Mouse (Mus musculus): Measurements from ENCODE around the gene Ldb2.

Gene Ldb2

DNA sequence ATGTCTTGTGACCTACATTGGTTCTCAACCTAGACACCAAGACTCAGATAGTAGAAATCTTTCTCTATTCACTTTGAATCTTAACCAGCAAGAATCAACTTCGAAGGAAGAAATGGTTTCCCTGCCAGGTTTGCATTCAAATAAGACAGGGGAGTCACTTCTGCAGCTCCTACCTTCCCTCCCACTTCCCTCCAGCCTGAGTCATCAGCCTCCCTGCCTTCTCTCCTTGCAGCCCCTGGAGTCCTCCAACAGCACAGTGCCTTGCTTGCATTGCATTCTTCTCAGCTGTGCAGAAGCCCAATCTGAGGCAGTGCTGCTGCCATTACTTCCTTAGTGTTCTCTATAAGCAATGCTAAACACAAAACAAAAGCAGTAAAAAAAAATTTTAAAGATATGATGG, 79.6 kb downstream of the Ldb2 start:
- no peak for DNase-seq (ENCODE audit: low read depth)

GRCm38 (mm10) chr5:44714508-44714907, 85.0 kb downstream of the Ldb2 start:
- DNase-seq (ENCODE audit: low read depth), result no peak

DNA sequence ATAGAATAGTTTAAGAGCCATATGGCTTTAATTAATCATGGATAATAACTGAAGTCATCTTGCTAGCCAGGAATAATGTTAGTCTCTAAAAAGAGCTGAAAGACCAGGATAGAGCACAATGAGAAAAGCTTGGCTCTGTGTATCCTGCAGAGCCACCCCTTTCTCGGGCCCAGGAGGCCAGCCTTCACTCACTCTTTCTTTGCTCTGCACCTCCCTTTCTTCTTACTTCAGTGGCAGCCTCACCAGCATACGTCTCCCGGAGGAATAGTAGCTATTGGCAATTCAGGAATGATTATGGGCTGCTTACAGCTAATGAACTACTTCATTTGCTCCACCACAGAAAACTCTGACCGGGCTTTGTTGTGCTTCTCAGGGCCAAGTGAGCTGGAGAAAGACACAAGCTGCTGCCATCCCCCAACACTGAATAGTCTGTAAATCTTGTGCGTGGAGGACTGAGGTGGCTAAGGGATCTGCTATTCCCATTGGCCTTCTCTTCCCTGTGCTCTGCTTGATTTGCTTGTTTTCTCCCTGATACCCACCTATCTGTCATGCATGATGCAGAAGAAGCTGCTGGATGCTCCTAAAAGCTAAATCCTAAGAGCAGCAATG, 86.2 kb downstream of the Ldb2 start:
- no peak for DNase-seq (ENCODE audit: low read depth)

DNA sequence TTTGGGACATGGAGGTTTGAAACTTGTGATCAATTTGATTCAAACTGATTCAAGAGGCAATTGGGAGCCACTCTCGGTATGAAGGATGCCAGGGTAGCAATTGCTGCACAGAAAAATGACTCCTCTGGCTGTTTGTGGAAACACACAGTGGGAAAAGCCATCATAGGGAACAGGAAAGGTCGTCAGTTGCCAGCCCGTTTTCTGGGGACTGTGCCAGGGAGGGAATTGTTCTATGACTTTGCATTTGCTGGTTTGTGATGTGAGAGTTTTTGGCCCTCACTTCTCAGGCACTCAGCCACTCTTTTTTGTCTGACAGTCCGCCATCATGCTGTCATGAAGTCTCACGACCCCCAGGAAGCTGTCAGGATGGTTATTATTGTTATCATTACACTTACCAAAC, 88.3 kb downstream of the Ldb2 start:
- no peak for DNase-seq (ENCODE audit: low read depth)

DNA sequence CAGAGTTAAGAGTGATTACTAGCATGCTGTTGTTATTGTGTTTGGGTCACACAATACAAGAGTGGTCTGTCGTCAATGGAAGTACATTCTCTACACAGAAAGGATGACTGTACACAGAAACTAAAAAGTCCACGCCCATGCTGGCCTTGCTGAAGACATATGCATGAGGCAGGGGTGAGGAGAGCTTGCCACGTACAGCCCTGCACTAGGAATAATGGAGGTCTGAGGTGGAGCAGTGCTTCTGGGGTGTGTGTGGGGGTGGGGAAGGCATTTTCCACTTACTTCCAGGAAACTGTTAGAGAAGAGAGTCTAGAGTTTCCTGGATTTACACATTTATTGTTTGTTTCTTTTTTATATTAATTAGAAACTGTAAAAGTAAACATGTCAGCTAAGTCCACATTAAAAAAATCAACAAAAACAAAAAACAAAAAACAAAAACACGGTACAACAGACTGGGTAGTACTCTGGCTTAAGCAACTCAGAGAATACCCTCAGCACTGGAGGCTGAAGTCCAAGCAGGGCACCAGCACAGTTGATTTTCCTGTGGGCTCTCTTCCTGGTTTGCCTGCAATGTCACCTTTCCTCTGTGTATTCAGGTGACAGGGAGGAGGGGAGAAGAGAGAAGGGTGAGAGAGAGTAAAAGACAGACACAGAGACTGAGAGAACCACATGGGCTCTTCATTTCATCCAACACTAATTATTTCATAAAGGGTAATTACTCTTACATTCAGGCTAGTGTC, 89.2 kb downstream of the Ldb2 start:
- DNase-seq (ENCODE audit: low read depth), result no peak

GRCm38 (mm10) chr5:44709276-44709675, 90.2 kb downstream of the Ldb2 start:
- DNase-seq (ENCODE audit: low read depth), result no peak

GRCm38 (mm10) chr5:44707946-44708345, 91.5 kb downstream of the Ldb2 start:
- DNase-seq (ENCODE audit: low read depth), result no peak

DNA sequence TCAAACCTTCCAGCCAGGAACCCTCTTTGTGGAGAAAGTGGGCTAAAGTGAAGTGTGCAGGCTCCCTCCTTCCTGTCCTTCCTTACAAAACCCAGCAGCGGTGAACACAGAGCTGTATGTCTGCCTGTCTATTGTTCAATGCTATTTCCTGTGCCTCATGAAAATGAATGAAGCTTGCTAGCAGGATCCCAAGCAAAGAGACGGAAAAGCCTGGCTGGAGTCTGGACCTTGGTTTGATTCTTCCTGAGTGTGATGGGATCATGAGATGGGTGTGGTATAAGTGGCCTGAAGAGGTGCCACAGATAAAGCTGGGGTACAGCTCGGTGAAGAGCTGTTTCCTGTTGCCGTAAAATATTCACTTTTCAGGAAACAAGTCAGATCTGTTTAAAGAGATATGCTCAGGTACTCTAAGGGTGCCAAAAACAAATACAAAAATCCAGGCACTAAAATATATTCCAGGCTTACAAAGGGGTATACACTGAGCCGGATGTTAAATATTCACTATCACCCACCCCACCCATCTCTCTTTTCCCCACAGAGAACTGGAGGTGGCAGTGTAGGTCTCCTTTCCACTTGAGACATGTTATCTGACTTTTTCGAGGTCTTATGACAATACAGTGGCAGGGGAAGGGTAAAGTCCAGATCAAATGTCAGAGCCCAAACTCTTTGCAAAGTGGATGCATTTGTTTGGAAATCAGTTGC, 92.3 kb downstream of the Ldb2 start:
- DNase-seq (ENCODE audit: low read depth), result no peak

DNA sequence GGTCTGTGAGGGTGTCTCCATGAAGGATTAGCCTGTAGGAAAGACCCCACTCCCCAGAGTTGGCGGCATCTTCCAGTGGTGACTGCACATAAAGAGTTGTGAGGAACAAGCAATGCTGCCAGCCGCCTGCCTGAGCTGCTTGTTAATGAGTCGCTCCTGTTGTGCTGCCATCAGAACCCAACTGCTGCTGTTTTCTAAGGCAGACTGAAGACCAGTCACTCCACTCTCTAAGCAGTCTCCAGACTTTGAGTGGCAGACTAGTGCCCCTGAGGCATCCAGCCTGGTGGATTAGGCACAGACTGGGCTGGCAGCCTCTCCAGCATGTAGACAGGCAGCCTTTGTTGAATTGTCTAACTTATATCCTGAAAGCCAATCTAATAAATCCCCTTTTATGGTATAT, 101.5 kb downstream of the Ldb2 start:
- DNase-seq (ENCODE audit: low read depth), result no peak

DNA sequence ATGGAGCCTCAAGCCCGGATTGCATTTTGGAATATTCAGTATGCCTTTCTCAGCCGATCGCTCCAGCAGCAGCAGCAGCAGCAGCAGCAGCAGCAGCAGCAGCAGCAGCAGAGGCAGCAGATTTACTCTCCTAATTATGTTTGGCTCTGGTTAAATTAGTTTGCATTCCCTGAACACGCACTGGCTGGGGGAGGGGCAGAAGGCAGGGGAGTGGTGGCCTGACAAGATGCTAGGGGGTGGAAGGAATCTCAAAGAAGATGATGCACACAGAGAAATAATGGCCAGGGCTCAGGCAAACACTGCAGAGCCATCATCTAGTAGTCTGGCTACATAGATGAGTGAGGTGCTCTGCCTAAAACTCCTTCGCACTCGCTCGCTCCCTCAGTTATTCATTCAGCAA, 102.9 kb downstream of the Ldb2 start:
- no peak for DNase-seq (ENCODE audit: low read depth)

- no peak for DNase-seq (ENCODE audit: low read depth)
These were observed 105.8 kb downstream of the Ldb2 start for GRCm38 (mm10) chr5:44693674-44694073.

- DNase-seq (ENCODE audit: low read depth), result no peak
These were observed 113.1 kb downstream of the Ldb2 start for GRCm38 (mm10) chr5:44686344-44686743.

DNA sequence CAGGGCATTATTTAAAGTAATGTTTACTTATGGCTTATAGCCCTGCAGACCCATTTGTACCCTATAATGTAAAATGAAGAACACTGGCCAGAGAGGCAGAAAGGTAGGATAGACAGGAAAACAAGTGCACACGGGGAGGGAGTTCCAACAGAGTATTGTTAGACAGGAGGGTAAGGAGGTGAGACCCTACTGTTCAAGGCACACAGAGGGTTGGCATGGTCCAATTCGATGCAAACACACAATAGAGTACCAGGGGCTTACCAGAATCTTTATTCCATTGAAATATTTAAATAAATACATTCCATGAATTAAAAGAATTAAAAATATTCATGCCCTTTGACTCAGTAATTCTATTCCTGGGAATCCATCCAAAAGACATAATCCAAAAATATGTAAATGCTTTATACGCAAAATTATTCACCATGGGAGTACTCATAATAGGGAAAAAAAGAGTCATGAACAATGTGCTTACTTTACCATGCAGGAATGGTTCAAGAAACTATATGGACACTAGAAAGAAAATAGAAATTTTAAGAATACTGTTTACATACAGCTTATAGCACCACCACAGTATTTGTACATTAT, 118.3 kb downstream of the Ldb2 start:
- DNase-seq (ENCODE audit: low read depth), result no peak

GRCm38 (mm10) chr5:44677814-44678213, 121.7 kb downstream of the Ldb2 start:
- DNase-seq (ENCODE audit: low read depth), result no peak

GRCm38 (mm10) chr5:44676145-44676754, 123.2 kb downstream of the Ldb2 start:
- no peak for DNase-seq (ENCODE audit: low read depth)

- DNase-seq (ENCODE audit: low read depth), result no peak
These were observed 129.1 kb downstream of the Ldb2 start for GRCm38 (mm10) chr5:44670336-44670735.

GRCm38 (mm10) chr5:44667907-44668306, 131.6 kb downstream of the Ldb2 start:
- DNase-seq (ENCODE audit: low read depth), result no peak

DNA sequence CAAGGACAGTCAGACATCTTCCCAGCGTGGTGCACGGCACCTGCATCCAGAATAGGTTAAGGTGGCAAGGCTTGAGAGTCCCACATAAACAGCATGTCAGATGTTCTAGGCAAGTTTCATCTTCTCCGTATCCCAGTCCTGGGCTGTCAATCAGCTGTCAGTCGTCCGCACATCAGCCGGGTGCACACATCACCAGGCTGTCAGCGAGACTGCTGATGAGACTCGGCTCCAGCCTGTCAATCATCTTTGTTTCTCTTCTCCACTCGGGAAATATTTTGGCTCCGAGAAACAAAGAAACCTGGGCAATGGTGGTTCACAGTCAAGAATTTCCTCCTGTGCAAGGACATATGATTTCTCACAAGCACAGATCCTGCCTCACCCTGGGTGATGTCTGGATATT, 132.1 kb downstream of the Ldb2 start:
- DNase-seq (ENCODE audit: low read depth), result no peak

DNA sequence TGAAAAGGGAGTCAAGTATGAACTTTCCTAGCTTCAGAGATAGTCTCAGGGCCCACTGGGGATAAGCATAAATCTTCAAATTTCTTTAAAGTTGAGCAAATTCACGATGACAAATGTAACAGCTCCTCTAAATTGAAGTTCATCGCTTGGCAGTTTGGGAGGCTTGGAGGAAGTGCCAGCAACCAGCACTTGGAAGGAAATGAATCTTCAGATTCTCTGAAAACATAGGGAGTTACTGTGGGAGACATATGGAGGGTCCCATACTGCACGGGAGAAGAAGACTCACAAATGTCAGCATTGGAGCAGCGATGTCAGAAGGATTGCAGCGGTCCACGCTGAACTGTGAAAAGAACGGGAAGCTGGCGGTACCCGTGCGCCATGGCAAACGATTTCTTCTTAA, 139.8 kb downstream of the Ldb2 start:
- DNase-seq (ENCODE audit: low read depth), result no peak

GRCm38 (mm10) chr5:44656707-44657106, 142.8 kb downstream of the Ldb2 start:
- no peak for DNase-seq (ENCODE audit: low read depth)

GRCm38 (mm10) chr5:44654403-44654802, 145.1 kb downstream of the Ldb2 start:
- DNase-seq (ENCODE audit: low read depth), result no peak

DNA sequence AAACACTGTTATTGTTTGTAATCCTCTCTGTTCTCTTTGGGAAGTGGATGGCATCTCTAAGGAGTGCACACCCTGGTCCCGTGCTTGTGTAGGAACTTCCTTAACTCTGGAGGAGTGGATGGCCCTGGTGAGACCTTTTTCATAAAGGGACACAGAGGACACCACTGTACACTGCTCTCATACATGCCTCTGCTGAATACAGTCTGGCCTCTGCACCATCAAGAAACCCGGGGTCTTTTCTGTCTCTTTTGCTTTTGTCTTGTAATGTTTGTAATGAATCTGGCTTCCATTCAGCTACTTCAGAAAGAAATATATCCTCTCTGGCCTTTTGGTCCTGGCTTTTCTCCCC, 152.7 kb downstream of the Ldb2 start:
- DNase-seq (ENCODE audit: low read depth), result no peak

Data from NIH3T3 (cell line).